Mouse (Mus musculus): ENCODE data around the gene Gstk1. TPM values are rescaled to one million over a fixed set of nuclear protein-coding genes. Genes with fewer than 3 reads are reported as not detected.

Gstk1 gene
- polyA plus RNA-seq, 1 experiment from 2014 or later, result 15.0 TPM

DNA sequence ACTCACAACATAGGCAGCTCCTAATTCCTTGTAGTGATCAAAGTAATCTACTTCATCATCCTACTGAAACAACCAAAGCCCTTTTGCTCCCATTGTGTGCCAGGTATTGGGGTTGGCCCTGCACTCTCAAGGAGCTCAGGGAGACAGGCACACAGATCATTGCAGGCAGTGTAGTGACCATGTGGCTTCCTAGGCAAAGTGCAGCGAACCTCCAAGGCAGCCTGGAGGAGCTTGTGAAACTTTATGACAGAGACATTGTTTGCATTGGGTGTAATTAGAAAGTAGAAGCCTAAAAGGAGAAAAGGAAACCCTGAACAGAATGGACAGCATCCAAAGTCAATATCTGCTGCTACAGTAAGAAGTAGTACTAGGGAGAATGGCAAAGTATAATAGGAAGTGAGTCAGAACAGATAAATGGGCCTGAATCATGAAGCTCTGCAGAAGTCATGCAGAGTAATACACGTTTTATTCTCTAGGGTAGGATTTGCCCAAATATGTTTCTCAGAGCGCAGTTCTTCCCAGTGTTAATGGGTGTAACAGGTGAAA lies 49.9 kb downstream of the Gstk1 start:
- Histone ChIP-seq H3K27ac (ENCODE audit: low read depth, low read length) (no peak overlapping the region), H3K36me3 (ENCODE audit: control insufficient read depth, insufficient read depth, low read length) (peaks cover 3% of the 10 kb centered on the region; the same call in 1 of the 2 replicates)

DNA sequence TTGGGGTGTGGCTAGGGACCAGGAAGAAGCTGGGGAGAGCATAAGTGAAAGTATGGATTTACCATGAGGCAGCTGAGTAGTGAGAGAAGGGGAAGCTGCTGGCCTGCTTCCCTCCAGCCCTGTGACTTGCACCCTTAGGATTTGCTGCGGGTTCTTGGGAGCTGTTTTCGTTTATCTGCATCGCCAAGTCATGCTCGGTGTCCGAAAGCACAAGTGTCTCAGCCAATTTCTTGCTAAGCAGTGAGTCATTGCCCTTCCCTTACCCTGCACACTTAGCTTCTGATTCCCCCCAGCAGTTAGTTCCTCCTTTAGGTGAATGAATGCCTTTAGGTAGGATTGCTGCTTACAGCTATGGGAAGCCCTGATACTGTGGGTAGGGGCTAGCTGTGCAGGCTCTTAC lies 53.6 kb downstream of the Gstk1 start:
- peaks cover 3% of the 10 kb centered on the region; the same call in 1 of the 2 replicates for H3K36me3 ChIP-seq (ENCODE audit: control insufficient read depth, insufficient read depth, low read length)
- WGBS, result 97% methylated on average over 5 of the region's 5 CpGs
- no peaks in the 10 kb centered on the region for H3K9me3 ChIP-seq (ENCODE audit: control insufficient read depth, low read length)
- H3K27ac ChIP-seq (ENCODE audit: low read depth, low read length), result no peak overlapping the region
- H3K4me3 ChIP-seq (ENCODE audit: low read length), result no peak overlapping the region
- no peak overlapping the region for H3K9ac ChIP-seq (ENCODE audit: low read depth, low read length)
- no peak overlapping the region for H3K4me2 ChIP-seq (ENCODE audit: low read length)
- no peaks in the 10 kb centered on the region for H3K4me1 ChIP-seq (ENCODE audit: control insufficient read depth, insufficient read depth, low read depth, low read length)
- H3K27me3 ChIP-seq (replicated peaks; ENCODE audit: control insufficient read depth, insufficient read depth, low read length), result no peaks in the 10 kb centered on the region
- ATAC-seq, result no peak

More for the DNA sequence above, 49.9 kb downstream of the Gstk1 start:
- no peaks in the 10 kb centered on the region for H3K9me3 ChIP-seq (ENCODE audit: control insufficient read depth, low read length)
- no peak overlapping the region for H3K4me3 ChIP-seq (ENCODE audit: low read length)
- H3K4me2 ChIP-seq (ENCODE audit: low read length), result no peak overlapping the region
- ATAC-seq, result no peak
- H3K27me3 ChIP-seq (replicated peaks; ENCODE audit: control insufficient read depth, insufficient read depth, low read length), result no peaks in the 10 kb centered on the region
- no peaks in the 10 kb centered on the region for H3K4me1 ChIP-seq (ENCODE audit: control insufficient read depth, insufficient read depth, low read depth, low read length)
- 86% methylated on average over 3 of the region's 3 CpGs for WGBS
- no peak overlapping the region for H3K9ac ChIP-seq (ENCODE audit: low read depth, low read length)

Other genes with a start within 250 kb of the Gstk1 start
- gene Sva, start 207.5 kb upstream of the Gstk1 start, polyA plus RNA-seq (2015; fragmentation: Nextera tagmentation; extraction: Ambion mirVana), result not detected in 2 replicates
- gene Tas2r139, start 105.0 kb upstream of the Gstk1 start, polyA plus RNA-seq (2015; fragmentation: Nextera tagmentation; extraction: Ambion mirVana), result not detected in 2 replicates
- not detected in 2 replicates for gene Tas2r144, start 30.6 kb upstream of the Gstk1 start, polyA plus RNA-seq (2015; fragmentation: Nextera tagmentation; extraction: Ambion mirVana)
- 0.14 TPM in 2 replicates for gene Tmem139, start 16.0 kb downstream of the Gstk1 start, polyA plus RNA-seq (2015; fragmentation: Nextera tagmentation; extraction: Ambion mirVana)
- 28.2 and 31.8 TPM in 2 replicates for gene Casp2, start 19.1 kb downstream of the Gstk1 start, polyA plus RNA-seq (2015; fragmentation: Nextera tagmentation; extraction: Ambion mirVana)
- 0.99 and 1.2 TPM in 2 replicates for gene Clcn1, start 40.8 kb downstream of the Gstk1 start, polyA plus RNA-seq (2015; fragmentation: Nextera tagmentation; extraction: Ambion mirVana)
- gene Fam131b, start 78.7 kb downstream of the Gstk1 start, polyA plus RNA-seq (2015; fragmentation: Nextera tagmentation; extraction: Ambion mirVana), result 7.2 and 7.3 TPM in 2 replicates
- 52.4 and 69.7 TPM in 2 replicates for gene Zyx, start 103.7 kb downstream of the Gstk1 start, polyA plus RNA-seq (2015; fragmentation: Nextera tagmentation; extraction: Ambion mirVana)
- 0.25 and 0.49 TPM in 2 replicates for gene Epha1, start 127.3 kb downstream of the Gstk1 start, polyA plus RNA-seq (2015; fragmentation: Nextera tagmentation; extraction: Ambion mirVana)
- not detected in 2 replicates for gene Tas2r143, start 154.3 kb downstream of the Gstk1 start, polyA plus RNA-seq (2015; fragmentation: Nextera tagmentation; extraction: Ambion mirVana)
- not detected in 2 replicates for gene Tas2r135, start 159.5 kb downstream of the Gstk1 start, polyA plus RNA-seq (2015; fragmentation: Nextera tagmentation; extraction: Ambion mirVana)
- not detected in 2 replicates for gene Tas2r126, start 188.6 kb downstream of the Gstk1 start, polyA plus RNA-seq (2015; fragmentation: Nextera tagmentation; extraction: Ambion mirVana)
- gene Olfr458, start 219.3 kb downstream of the Gstk1 start, polyA plus RNA-seq (2015; fragmentation: Nextera tagmentation; extraction: Ambion mirVana), result not detected in 2 replicates
- gene Olfr457, start 230.4 kb downstream of the Gstk1 start, polyA plus RNA-seq (2015; fragmentation: Nextera tagmentation; extraction: Ambion mirVana), result 0.12 TPM in 1 of 2 replicates, not detected in the other
- not detected in 2 replicates for gene Olfr456, start 241.3 kb downstream of the Gstk1 start, polyA plus RNA-seq (2015; fragmentation: Nextera tagmentation; extraction: Ambion mirVana)

Data from hindbrain, embryonic 16.5 days (tissue).